Mouse (Mus musculus) stomach, embryonic 14.5 days (tissue): ENCODE measurements at regions not wholly inside any gene's neighbourhood (a gene's known extent, or its start where the extent isn't known, plus 50 kb on each side); places are given as distances from the start of the nearest gene placed in this dataset.
A peak's percentile ranks its signal among the peaks of the same experiment; 100 is the strongest.

Experiments
- ATAC-seq: fragments of 200-750 bp; cut with Nextera tagmentation; 2 replicates; pipeline ENCODE4 v1.8.0; 2017; ENCODE audit warnings: low read depth, moderate TSS enrichment; ENCODE audit not compliant: insufficient number of reproducible peaks, insufficient read depth, low FRiP score
- H3K27ac ChIP-seq: fragments of 300-500 bp; sonication (generic); 2 replicates; pipeline ENCODE4 v1.5.1; 2014; ENCODE audit warnings: mild to moderate bottlenecking, low read length, moderate library complexity, mixed read lengths
- H3K27me3 ChIP-seq: fragments of 300-500 bp; sonication (generic); 2 replicates; pipeline ENCODE4 v1.6.1; 2014; ENCODE audit warnings: low read length, control low read depth, mixed read lengths; ENCODE audit not compliant: control insufficient read depth, insufficient read depth
- H3K36me3 ChIP-seq: fragments of 300-500 bp; sonication (generic); 2 replicates; pipeline ENCODE4 v1.6.1; 2014; ENCODE audit warnings: mild to moderate bottlenecking, control low read depth, low read length, moderate library complexity, mixed read lengths; ENCODE audit not compliant: control insufficient read depth, insufficient read depth
- H3K4me1 ChIP-seq: fragments of 300-500 bp; sonication (generic); 2 replicates; pipeline ENCODE4 v1.6.1; 2014; ENCODE audit warnings: low read length, control low read depth, mixed read lengths; ENCODE audit not compliant: control insufficient read depth, insufficient read depth
- H3K4me2 ChIP-seq: fragments of 300-500 bp; sonication (generic); replicated peaks from 2 replicates; pipeline ENCODE4 v1.6.1; 2014; ENCODE audit warnings: low read depth, low read length, control low read depth
- H3K4me3 ChIP-seq: fragments of 300-500 bp; sonication (generic); 2 replicates; pipeline ENCODE4 v1.5.1; 2014; ENCODE audit warnings: low read depth, low read length, control low read depth
- H3K9ac ChIP-seq: fragments of 300-500 bp; sonication (generic); replicated peaks from 2 replicates; pipeline ENCODE4 v1.6.1; 2014; ENCODE audit warnings: low read depth, mild to moderate bottlenecking, control low read depth, low read length, moderate library complexity, mixed read lengths
- H3K9me3 ChIP-seq: fragments of 300-500 bp; sonication (generic); 2 replicates; pipeline ENCODE4 v1.6.1; 2016; ENCODE audit warnings: low read depth, low read length, control low read depth; ENCODE audit not compliant: control insufficient read depth
- WGBS: fragments of 180-500 bp; shearing (Covaris S2); extraction: QIAGEN DNeasy Blood & Tissue Kit; methylation state at CpG from one replicate; pipeline ENCODE4 v1.1.7; 2014; 5-methylcytosine and 5-hydroxymethylcytosine counted together

- Histone ChIP-seq H3K27me3 (no peaks in the 10 kb centered on the region), H3K9ac (no peak overlapping the region), H3K27ac (no peak overlapping the region), H3K4me1 (no peaks in the 10 kb centered on the region), H3K4me3 (no peak overlapping the region), H3K4me2 (no peak overlapping the region), H3K36me3 (no peaks in the 10 kb centered on the region), H3K9me3 (no peaks in the 10 kb centered on the region)
- ATAC-seq = no peak
- 81% methylated on average over 1 of the region's 1 CpGs for WGBS
Measured at GRCm38 (mm10) chr4:73051511-73051910, 199.1 kb upstream of the Aldoart1 start.

- 58% methylated on average over 2 of the region's 2 CpGs for WGBS
- Histone ChIP-seq H3K27ac (no peak overlapping the region), H3K36me3 (no peaks in the 10 kb centered on the region), H3K9me3 (no peaks in the 10 kb centered on the region), H3K4me2 (no peak overlapping the region), H3K4me1 (no peaks in the 10 kb centered on the region), H3K9ac (no peak overlapping the region), H3K27me3 (no peaks in the 10 kb centered on the region), H3K4me3 (no peak overlapping the region)
- no peak for ATAC-seq
Measured at GRCm38 (mm10) chr4:73047804-73048203, 195.4 kb upstream of the Aldoart1 start.

- no peaks in the 10 kb centered on the region for H3K27me3 ChIP-seq
- H3K4me3 ChIP-seq = no peak overlapping the region
- WGBS = 8% methylated on average over 2 of the region's 2 CpGs
- H3K9ac ChIP-seq = no peak overlapping the region
- no peak overlapping the region for H3K4me2 ChIP-seq
- no peak overlapping the region for H3K27ac ChIP-seq
- ATAC-seq = no peak
- H3K9me3 ChIP-seq = no peaks in the 10 kb centered on the region
- H3K4me1 ChIP-seq = no peaks in the 10 kb centered on the region
- no peaks in the 10 kb centered on the region for H3K36me3 ChIP-seq
Measured at GRCm38 (mm10) chr4:73044356-73044755, 191.9 kb upstream of the Aldoart1 start.

GRCm38 (mm10) chr4:73042672-73043071 is 190.2 kb upstream of the Aldoart1 start:
- Histone ChIP-seq H3K27ac (no peak overlapping the region), H3K9me3 (no peaks in the 10 kb centered on the region), H3K4me1 (no peaks in the 10 kb centered on the region), H3K4me2 (no peak overlapping the region), H3K4me3 (no peak overlapping the region), H3K27me3 (no peaks in the 10 kb centered on the region), H3K9ac (no peak overlapping the region), H3K36me3 (no peaks in the 10 kb centered on the region)
- 14% methylated on average over 2 of the region's 2 CpGs for WGBS
- ATAC-seq = no peak

GRCm38 (mm10) chr4:73041486-73041885 is 189.1 kb upstream of the Aldoart1 start:
- no peaks in the 10 kb centered on the region for H3K9me3 ChIP-seq
- 78% methylated on average over 2 of the region's 2 CpGs for WGBS
- H3K27ac ChIP-seq = no peak overlapping the region
- H3K36me3 ChIP-seq = no peaks in the 10 kb centered on the region
- H3K4me2 ChIP-seq = no peak overlapping the region
- H3K9ac ChIP-seq = no peak overlapping the region
- H3K27me3 ChIP-seq = no peaks in the 10 kb centered on the region
- ATAC-seq = no peak
- no peaks in the 10 kb centered on the region for H3K4me1 ChIP-seq
- H3K4me3 ChIP-seq = no peak overlapping the region

- Histone ChIP-seq H3K9ac (no peak overlapping the region), H3K9me3 (no peaks in the 10 kb centered on the region), H3K4me3 (no peak overlapping the region), H3K4me2 (no peak overlapping the region), H3K27me3 (no peaks in the 10 kb centered on the region), H3K27ac (no peak overlapping the region), H3K4me1 (no peaks in the 10 kb centered on the region), H3K36me3 (no peaks in the 10 kb centered on the region)
- WGBS = 72% methylated on average over 1 of the region's 1 CpGs
- no peak for ATAC-seq
Measured at GRCm38 (mm10) chr4:72997686-72998085, 145.3 kb upstream of the Aldoart1 start.

GRCm38 (mm10) chr4:72996102-72996501 is 143.7 kb upstream of the Aldoart1 start:
- Histone ChIP-seq H3K27ac (no peak overlapping the region), H3K4me3 (no peak overlapping the region), H3K9me3 (no peaks in the 10 kb centered on the region), H3K27me3 (no peaks in the 10 kb centered on the region), H3K36me3 (no peaks in the 10 kb centered on the region), H3K4me1 (no peaks in the 10 kb centered on the region), H3K4me2 (no peak overlapping the region), H3K9ac (no peak overlapping the region)
- ATAC-seq = peak; percentile 14; the same call in 1 of the 2 replicates
- WGBS = 44% methylated on average over 2 of the region's 2 CpGs

GRCm38 (mm10) chr4:72946369-72946981 is 94.0 kb upstream of the Aldoart1 start:
- no peak for ATAC-seq
- no peak overlapping the region for H3K27ac ChIP-seq
- no peak overlapping the region for H3K4me2 ChIP-seq
- H3K9me3 ChIP-seq = no peaks in the 10 kb centered on the region
- WGBS = 41% methylated on average over 7 of the region's 7 CpGs
- no peaks in the 10 kb centered on the region for H3K4me1 ChIP-seq
- H3K9ac ChIP-seq = no peak overlapping the region
- no peaks in the 10 kb centered on the region for H3K36me3 ChIP-seq
- no peaks in the 10 kb centered on the region for H3K27me3 ChIP-seq
- no peak overlapping the region for H3K4me3 ChIP-seq

GRCm38 (mm10) chr4:72923396-72923795 is 71.0 kb upstream of the Aldoart1 start:
- Histone ChIP-seq H3K9ac (no peak overlapping the region), H3K9me3 (no peaks in the 10 kb centered on the region), H3K4me3 (no peak overlapping the region), H3K36me3 (no peaks in the 10 kb centered on the region), H3K27me3 (no peaks in the 10 kb centered on the region), H3K27ac (no peak overlapping the region), H3K4me1 (no peaks in the 10 kb centered on the region), H3K4me2 (no peak overlapping the region)
- WGBS = 36% methylated on average over 3 of the region's 3 CpGs
- no peak for ATAC-seq
